Mouse (Mus musculus) G1E (cell line): Measurements from ENCODE around the gene Ttc39a. TPM values are rescaled to one million over a fixed set of nuclear protein-coding genes. Genes with fewer than 3 reads are reported as not detected.
"Not testable (repeated sequence)": the region's sequence is repeated elsewhere in the genome, so short reads cannot be mapped to it uniquely, and the experiment has no call there.

Experiments used
- ATAC-seq: 2 replicates; pipeline ENCODE4 v1.8.0; 2016; ENCODE audit warnings: mild to moderate bottlenecking; ENCODE audit not compliant: insufficient number of reproducible peaks, poor library complexity, low FRiP score, severe bottlenecking; ENCODE audit errors: extremely low read depth
- DNase-seq: peaks from one replicate; pipeline ENCODE4 v3.0.0; 2012; ENCODE audit warnings: low spot score
- H3K27me3 ChIP-seq: 2 replicates; pipeline ENCODE4 v1.6.1; 2012; ENCODE audit warnings: mild to moderate bottlenecking, low read length, inconsistent platforms; ENCODE audit not compliant: insufficient read depth
- H3K36me3 ChIP-seq: replicated peaks from 2 replicates; pipeline ENCODE3; 2012; ENCODE audit warnings: mild to moderate bottlenecking, inconsistent platforms
- H3K4me1 ChIP-seq: 2 replicates; pipeline ENCODE4 v1.6.1; 2012; ENCODE audit warnings: low read depth, low read length, inconsistent platforms, mixed read lengths; ENCODE audit not compliant: insufficient read depth
- H3K4me3 ChIP-seq: 2 replicates; pipeline ENCODE4 v1.5.1; 2012; ENCODE audit warnings: low read depth, mild to moderate bottlenecking, inconsistent platforms, low read length, moderate library complexity, mixed read lengths
- H3K9me3 ChIP-seq: replicated peaks from 2 replicates; pipeline ENCODE4 v1.6.1; 2012; ENCODE audit warnings: inconsistent platforms
- CTCF ChIP-seq: IDR thresholded peaks from 2 replicates; pipeline ENCODE4 v1.5.1; 2012; ENCODE audit warnings: low read depth, low read length, inconsistent platforms, mixed read lengths
- GATA1 ChIP-seq: IDR thresholded peaks from 2 replicates; pipeline ENCODE4 v1.6.1; 2012; ENCODE audit warnings: borderline replicate concordance, low read length, inconsistent platforms, mixed read lengths
- GATA2 ChIP-seq: IDR thresholded peaks from 2 replicates; pipeline ENCODE4 v1.6.1; 2012; ENCODE audit warnings: low read depth, low read length, inconsistent platforms, borderline replicate concordance
- POLR2AphosphoS5 ChIP-seq: IDR thresholded peaks from 2 replicates; pipeline ENCODE4 v1.6.1; 2012; ENCODE audit warnings: low read depth, low read length, inconsistent platforms; ENCODE audit not compliant: insufficient replicate concordance
- TAL1 ChIP-seq: conservative IDR thresholded peaks from 2 replicates; pipeline ENCODE4 v1.6.1; 2012; ENCODE audit warnings: low read depth, low read length, inconsistent platforms, mixed read lengths
- polyA plus RNA-seq: library from polyadenylated mRNA; stranded (reverse); fragments of >175 nt; gene quantifications from 2 replicates; pipeline ENCODE4 v1.2.3, GENCODE M21; 2012
- total RNA-seq, 2 experiments: library from RNA; stranded (forward) in 1 of 2; stranded (reverse) in 1 of 2; fragments of 200-1000 nt in 1 of 2; fragments of >200 nt in 1 of 2; fragmentation: Nextera tagmentation in 1 of 2; gene quantifications; 2 replicates each; pipeline ENCODE4 v1.2.3; 2014 to 2017

Ttc39a gene
- total and polyA plus RNA-seq, 3 experiments, result 28.9 to 50.2 (median 40.4) TPM

DNA sequence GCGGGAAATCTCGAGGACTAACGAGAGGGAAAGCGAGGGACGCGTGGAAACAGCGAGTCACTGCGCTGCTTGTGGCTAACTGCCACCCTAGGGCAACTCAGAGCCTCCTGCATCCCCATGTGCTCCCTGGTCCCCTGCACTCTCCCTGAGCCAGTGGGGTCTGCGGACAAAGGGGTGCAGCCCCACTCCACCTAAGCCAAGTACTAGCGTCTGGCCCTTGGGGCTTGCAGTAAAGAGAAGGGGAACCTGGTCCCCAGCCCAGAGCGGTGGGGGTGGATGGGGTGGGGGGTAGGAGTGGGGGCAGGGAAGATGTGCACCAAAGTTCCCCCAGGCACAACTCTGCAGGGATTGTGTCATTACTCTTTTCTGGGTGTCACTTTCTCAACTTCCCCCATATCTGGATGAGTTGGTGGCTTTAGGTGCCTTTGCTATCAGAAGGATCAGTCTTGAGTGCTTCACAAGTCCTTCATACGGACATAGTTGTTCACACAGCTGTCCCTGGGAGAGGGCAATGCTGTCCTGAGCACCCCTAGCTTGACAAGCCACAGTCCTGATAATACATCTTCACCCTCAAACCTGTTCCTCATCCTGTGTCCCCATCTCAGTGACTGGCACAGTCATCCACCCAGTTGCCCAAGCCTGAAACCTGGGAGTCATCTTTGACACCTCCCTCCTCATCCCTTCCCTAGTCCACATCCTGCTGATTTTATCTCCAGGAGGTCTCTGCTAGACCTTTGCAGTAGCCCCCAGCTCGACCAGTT, 11.9 kb upstream of the Ttc39a start:
- H3K27me3 ChIP-seq, result no peaks in the 10 kb centered on the region
- H3K4me1 ChIP-seq, result peaks cover 42% of the 10 kb centered on the region
- DNase-seq, result no peak
- H3K9me3 ChIP-seq, result no peaks in the 10 kb centered on the region
- peaks cover 17% of the 10 kb centered on the region for H3K36me3 ChIP-seq
- TF ChIP-seq GATA1 (no peak), POLR2AphosphoS5 (no peak), TAL1 (no peak), GATA2 (no peak), CTCF (no peak)
- peak overlapping the region; percentile 67; the same call in 1 of the 2 replicates for H3K4me3 ChIP-seq
- no peak for ATAC-seq

DNA sequence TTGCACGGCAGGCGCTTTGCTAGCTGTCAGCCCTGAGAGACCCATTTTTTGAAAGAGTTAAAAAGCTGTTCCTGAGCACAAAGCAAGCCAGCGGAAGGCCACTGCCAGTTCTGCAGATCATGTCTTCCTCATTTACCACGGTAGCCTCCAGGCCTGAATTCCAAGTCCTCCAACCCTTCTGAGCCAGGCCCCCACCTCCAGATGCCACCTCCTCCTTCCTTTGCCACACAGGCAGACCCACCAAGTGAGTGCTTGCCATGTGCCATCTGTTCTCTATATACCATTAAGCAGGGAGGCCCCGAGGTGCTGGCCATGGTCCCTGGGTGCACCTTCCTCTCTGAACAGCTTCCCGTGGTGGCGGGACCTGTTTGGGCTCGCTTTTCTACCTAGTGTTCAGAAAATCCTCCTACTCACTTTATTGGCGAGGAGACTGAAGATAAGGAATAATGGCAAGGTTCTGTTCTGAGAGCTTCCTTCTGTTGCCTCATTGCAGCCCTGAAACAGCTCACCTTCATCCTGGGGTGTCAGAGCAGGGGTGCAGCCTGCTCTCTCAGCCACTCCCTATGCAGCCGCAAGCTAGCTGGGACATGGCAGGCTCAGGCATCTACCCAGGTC, 6.0 kb upstream of the Ttc39a start:
- no peaks in the 10 kb centered on the region for H3K9me3 ChIP-seq
- no peak overlapping the region for H3K4me3 ChIP-seq
- no peak for TF ChIP-seq GATA2
- TF ChIP-seq TAL1, result no peak
- no peak for TF ChIP-seq POLR2AphosphoS5
- TF ChIP-seq CTCF, result no peak
- no peak for TF ChIP-seq GATA1
- ATAC-seq (no peak), DNase-seq (no peak)
- H3K4me1 ChIP-seq, result peaks cover 42% of the 10 kb centered on the region
- peaks cover 45% of the 10 kb centered on the region for H3K36me3 ChIP-seq
- H3K27me3 ChIP-seq, result no peaks in the 10 kb centered on the region

DNA sequence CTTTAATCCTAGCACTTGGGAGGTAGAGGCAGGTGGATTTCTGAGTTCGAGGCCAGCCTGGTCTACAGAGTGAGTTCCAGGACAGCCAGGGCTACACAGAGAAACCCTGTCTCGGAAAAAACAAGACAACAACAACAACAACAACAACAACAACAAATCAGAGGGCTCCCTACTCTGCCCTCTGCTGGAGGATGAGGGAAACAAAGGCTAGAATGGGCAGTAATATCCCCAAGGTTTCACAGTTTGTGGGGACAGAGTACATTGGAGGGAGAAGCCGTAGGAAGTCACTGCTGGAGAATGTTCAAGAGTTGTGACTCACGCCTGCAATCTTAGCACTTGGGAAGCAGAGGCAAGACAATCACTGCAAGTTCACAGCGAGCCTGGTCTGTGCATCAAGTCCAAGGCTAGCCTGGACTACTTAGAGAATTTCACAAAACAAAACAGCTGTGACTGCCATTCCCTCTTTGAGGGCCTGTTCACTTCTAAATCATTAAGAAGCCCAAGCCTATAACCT, 5.2 kb upstream of the Ttc39a start:
- Histone ChIP-seq H3K4me3 (no peak overlapping the region), H3K36me3 (peaks cover 45% of the 10 kb centered on the region), H3K27me3 (no peaks in the 10 kb centered on the region), H3K4me1 (peaks cover 46% of the 10 kb centered on the region), H3K9me3 (no peaks in the 10 kb centered on the region)
- no peak for DNase-seq
- TF ChIP-seq TAL1, result no peak
- no peak for TF ChIP-seq GATA1
- 0 out of 2 replicates have a peak, but pooled peaks have one; percentile 9 for TF ChIP-seq CTCF
- TF ChIP-seq GATA2, result no peak
- TF ChIP-seq POLR2AphosphoS5, result no peak
- ATAC-seq, result no peak

DNA sequence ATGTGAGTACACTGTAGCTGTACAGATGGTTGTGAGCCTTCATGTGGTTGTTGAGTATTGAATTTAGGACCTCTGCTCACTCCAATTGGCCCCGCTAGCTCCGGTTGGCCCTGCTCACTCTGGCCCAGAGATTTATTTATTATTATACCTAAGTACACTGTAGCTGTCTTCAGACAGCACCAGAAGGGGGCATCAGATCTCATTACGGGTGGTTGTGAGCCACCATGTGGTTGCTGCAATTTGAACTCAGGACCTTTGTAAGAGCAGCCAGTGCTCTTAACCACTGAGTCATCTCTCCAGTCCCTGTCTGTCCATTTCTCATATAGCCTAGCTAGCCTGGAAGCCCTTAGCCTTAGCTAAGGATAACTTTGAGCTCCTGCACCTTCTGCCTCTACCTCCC, 1.5 kb upstream of the Ttc39a start:
- Histone ChIP-seq H3K36me3 (peaks cover 49% of the 10 kb centered on the region), H3K4me3 (peak overlapping the region; percentile 79), H3K4me1 (peaks cover 74% of the 10 kb centered on the region)
- not testable (repeated sequence) for H3K9me3 ChIP-seq, H3K27me3 ChIP-seq, ATAC-seq, DNase-seq

DNA sequence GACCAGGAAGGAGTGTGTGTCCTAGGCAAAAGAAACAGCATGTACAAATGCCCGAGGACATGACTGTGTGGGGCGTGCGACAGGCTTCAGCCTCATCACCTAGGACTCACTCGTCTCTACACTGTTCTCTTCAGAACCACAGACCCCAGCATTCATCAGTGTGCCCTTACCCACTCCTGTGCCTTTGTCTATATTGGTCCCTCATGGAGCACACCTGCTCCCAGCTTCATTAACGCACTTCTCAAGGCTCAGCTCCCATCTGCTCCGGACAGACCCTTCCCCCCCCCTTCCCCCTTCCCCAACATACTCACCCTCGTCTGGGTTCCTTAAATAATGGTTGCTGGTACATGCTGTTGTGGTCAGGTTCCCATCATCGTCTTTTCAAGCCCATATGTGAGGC, 1.0 kb upstream of the Ttc39a start:
- H3K9me3 ChIP-seq, result no peaks in the 10 kb centered on the region
- no peaks in the 10 kb centered on the region for H3K27me3 ChIP-seq
- H3K36me3 ChIP-seq, result peaks cover 47% of the 10 kb centered on the region
- H3K4me3 ChIP-seq, result peak overlapping the region; percentile 79
- H3K4me1 ChIP-seq, result peaks cover 76% of the 10 kb centered on the region
- no peak for TF ChIP-seq TAL1
- no peak for TF ChIP-seq GATA1
- no peak for TF ChIP-seq POLR2AphosphoS5
- TF ChIP-seq CTCF, result no peak
- no peak for TF ChIP-seq GATA2
- ATAC-seq (no peak), DNase-seq (no peak)

DNA sequence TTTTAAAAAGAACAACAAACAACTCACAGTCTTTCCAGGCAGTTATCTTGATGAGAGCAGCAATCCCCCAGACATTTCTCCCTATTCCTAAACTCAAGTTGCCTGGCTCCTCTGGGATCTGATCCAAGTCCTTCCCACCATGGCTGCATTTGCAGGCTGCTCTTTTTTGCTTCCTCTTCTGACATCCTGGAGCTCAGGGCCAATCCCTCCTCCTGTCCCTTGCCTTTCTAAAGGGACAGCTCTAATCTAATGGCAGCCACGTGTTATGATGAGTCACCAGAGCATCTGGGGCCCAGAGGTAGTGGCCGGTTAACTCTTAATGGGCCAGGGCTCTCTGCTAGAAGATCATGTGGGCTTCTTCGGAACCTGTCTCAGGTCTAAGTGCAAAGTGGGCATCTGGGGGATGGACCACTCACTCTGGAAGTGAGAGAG, 353 bp upstream of the Ttc39a start:
- peak; percentile 91 for DNase-seq
- peak; percentile 58 for ATAC-seq
- Histone ChIP-seq H3K9me3 (no peaks in the 10 kb centered on the region), H3K36me3 (peaks cover 40% of the 10 kb centered on the region), H3K27me3 (no peaks in the 10 kb centered on the region), H3K4me3 (peak overlapping the region; percentile 79), H3K4me1 (peaks cover 79% of the 10 kb centered on the region)
- TF ChIP-seq POLR2AphosphoS5 (no peak), CTCF (no peak)
